Mouse (Mus musculus) forebrain, embryonic 11.5 days (tissue): ENCODE measurements around the gene Klhl29. TPM values are rescaled to one million over a fixed set of nuclear protein-coding genes. Genes with fewer than 3 reads are reported as not detected.

ENCODE experiments used
- ATAC-seq: fragments of 200-750 bp; cut with Nextera tagmentation; replicated peaks from 2 replicates; pipeline ENCODE4 v1.8.0; 2017; ENCODE audit warnings: moderate TSS enrichment; ENCODE audit not compliant: low FRiP score
- DNase-seq: peaks from one replicate; pipeline ENCODE4 v3.0.0-alpha.2; 2017; ENCODE audit warnings: low spot score
- H3K27ac ChIP-seq: fragments of 300-500 bp; sonication (generic); 2 replicates; pipeline ENCODE4 v1.5.1; 2014; ENCODE audit warnings: low read depth, low read length
- H3K27me3 ChIP-seq: fragments of 300-500 bp; sonication (generic); 2 replicates; pipeline ENCODE4 v1.6.1; 2014; ENCODE audit warnings: mild to moderate bottlenecking, low read length, mixed read lengths; ENCODE audit not compliant: control insufficient read depth, insufficient read depth
- H3K36me3 ChIP-seq: fragments of 300-500 bp; sonication (generic); 2 replicates; pipeline ENCODE4 v1.6.1; 2014; ENCODE audit warnings: mild to moderate bottlenecking, low read length, moderate library complexity, mixed read lengths; ENCODE audit not compliant: control insufficient read depth, insufficient read depth
- H3K4me1 ChIP-seq: fragments of 300-500 bp; sonication (generic); replicated peaks from 2 replicates; pipeline ENCODE4 v1.6.1; 2014; ENCODE audit warnings: low read length, mixed read lengths; ENCODE audit not compliant: control insufficient read depth, insufficient read depth
- H3K4me2 ChIP-seq: fragments of 300-500 bp; sonication (generic); 2 replicates; pipeline ENCODE4 v1.6.1; 2014; ENCODE audit warnings: low read depth, mild to moderate bottlenecking, low read length, moderate library complexity, mixed read lengths; ENCODE audit not compliant: severe bottlenecking
- H3K4me3 ChIP-seq: fragments of 300-500 bp; sonication (generic); 2 replicates; pipeline ENCODE4 v1.5.1; 2014; ENCODE audit warnings: low read depth, low read length
- H3K9ac ChIP-seq: fragments of 300-500 bp; sonication (generic); 2 replicates; pipeline ENCODE4 v1.6.1; 2014; ENCODE audit warnings: low read length
- H3K9me3 ChIP-seq: fragments of 300-500 bp; sonication (generic); 2 replicates; pipeline ENCODE4 v1.6.1; 2016; ENCODE audit warnings: low read length, mixed read lengths; ENCODE audit not compliant: control insufficient read depth
- WGBS: fragments of 180-500 bp; shearing (Covaris S2); extraction: QIAGEN DNeasy Blood & Tissue Kit; methylation state at CpG from one replicate; pipeline ENCODE4 v1.1.7; 2014; 5-methylcytosine and 5-hydroxymethylcytosine counted together
- polyA plus RNA-seq: library from polyadenylated mRNA; unstranded; fragments of >200 nt; fragmentation: Nextera tagmentation; extraction: Ambion mirVana; gene quantifications from 2 replicates; pipeline ENCODE4 v1.2.1, GENCODE M21; 2014

Klhl29 gene
- polyA plus RNA-seq, 1 experiment from 2014 or later: 3.8 TPM

- ATAC-seq (no peak), DNase-seq (no peak)
- Histone ChIP-seq H3K9ac (no peak overlapping the region), H3K4me2 (no peak overlapping the region), H3K27me3 (no peaks in the 10 kb centered on the region), H3K36me3 (no peaks in the 10 kb centered on the region), H3K4me3 (no peak overlapping the region), H3K4me1 (0 out of 2 replicates have a peak, but pooled peaks cover 1% of the 10 kb centered on the region), H3K9me3 (no peaks in the 10 kb centered on the region), H3K27ac (no peak overlapping the region)
- WGBS: 81% methylated on average over 5 of the region's 5 CpGs
These were observed 198.7 kb downstream of the Klhl29 start for GRCm38 (mm10) chr12:5176716-5177341.

- H3K9ac ChIP-seq: no peak overlapping the region
- no peak overlapping the region for H3K27ac ChIP-seq
- ATAC-seq (0 out of 2 replicates have a peak, but pooled peaks have one; percentile 36), DNase-seq (peak; percentile 53)
- H3K4me2 ChIP-seq: no peak overlapping the region
- H3K4me1 ChIP-seq: no peaks in the 10 kb centered on the region
- H3K27me3 ChIP-seq: no peaks in the 10 kb centered on the region
- no peaks in the 10 kb centered on the region for H3K9me3 ChIP-seq
- H3K36me3 ChIP-seq: no peaks in the 10 kb centered on the region
- no peak overlapping the region for H3K4me3 ChIP-seq
- WGBS: 61% methylated on average over 6 of the region's 6 CpGs
These were observed 209.3 kb downstream of the Klhl29 start for GRCm38 (mm10) chr12:5166141-5166540.

DNA sequence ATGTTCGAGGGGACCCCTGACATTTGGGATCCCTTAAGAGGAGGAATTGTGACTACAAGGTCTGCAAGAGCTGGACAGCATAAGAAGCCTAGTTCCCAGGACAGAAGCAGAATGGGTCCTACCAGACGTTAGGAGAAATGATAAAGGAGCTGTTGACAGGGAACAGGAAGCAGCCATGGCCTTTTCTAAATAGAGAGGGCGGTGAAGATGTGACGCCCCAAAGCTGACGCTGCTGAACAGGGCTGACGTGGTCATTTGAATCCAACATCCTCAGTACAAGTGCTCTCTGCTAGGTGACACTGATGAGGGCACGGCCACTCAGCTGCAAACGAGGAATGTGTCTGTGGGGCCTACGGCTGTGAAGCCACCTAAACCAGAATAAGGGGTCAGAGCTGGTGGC lies 210.1 kb downstream of the Klhl29 start:
- Histone ChIP-seq H3K4me1 (no peaks in the 10 kb centered on the region), H3K9me3 (no peaks in the 10 kb centered on the region), H3K9ac (no peak overlapping the region), H3K4me3 (no peak overlapping the region), H3K36me3 (no peaks in the 10 kb centered on the region), H3K27me3 (no peaks in the 10 kb centered on the region), H3K4me2 (no peak overlapping the region), H3K27ac (no peak overlapping the region)
- 80% methylated on average over 9 of the region's 9 CpGs for WGBS
- DNase-seq (no peak), ATAC-seq (no peak)

DNA sequence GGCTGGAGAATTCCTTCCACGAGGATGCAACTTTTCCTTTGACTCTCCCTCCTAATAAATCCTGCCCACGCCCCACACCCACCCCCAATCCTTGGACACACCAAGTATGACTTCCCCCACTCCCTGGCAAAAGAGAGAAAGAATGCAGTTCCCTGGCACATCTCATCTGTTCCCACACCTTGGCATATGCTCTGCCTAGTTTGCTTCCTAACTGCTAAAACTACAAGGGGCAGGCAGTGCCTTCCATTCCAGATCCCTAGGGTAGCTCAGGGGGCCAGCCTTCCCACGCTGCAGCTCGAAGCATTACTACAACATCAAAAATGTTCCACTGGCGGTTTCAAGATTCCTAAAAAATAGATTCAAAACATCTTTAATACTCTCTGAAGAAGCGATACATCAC lies 212.8 kb downstream of the Klhl29 start:
- no peaks in the 10 kb centered on the region for H3K4me1 ChIP-seq
- no peak overlapping the region for H3K9ac ChIP-seq
- WGBS: 90% methylated on average over 6 of the region's 6 CpGs
- ATAC-seq: no peak
- H3K27me3 ChIP-seq: no peaks in the 10 kb centered on the region
- no peaks in the 10 kb centered on the region for H3K9me3 ChIP-seq
- H3K4me2 ChIP-seq: no peak overlapping the region
- no peak overlapping the region for H3K4me3 ChIP-seq
- no peaks in the 10 kb centered on the region for H3K36me3 ChIP-seq
- no peak for DNase-seq
- no peak overlapping the region for H3K27ac ChIP-seq

- Histone ChIP-seq H3K9ac (no peak overlapping the region), H3K4me1 (no peaks in the 10 kb centered on the region), H3K27me3 (no peaks in the 10 kb centered on the region), H3K9me3 (no peaks in the 10 kb centered on the region), H3K36me3 (no peaks in the 10 kb centered on the region), H3K27ac (no peak overlapping the region), H3K4me2 (no peak overlapping the region), H3K4me3 (no peak overlapping the region)
- ATAC-seq (no peak), DNase-seq (no peak)
- 87% methylated on average over 4 of the region's 4 CpGs for WGBS
These were observed 213.9 kb downstream of the Klhl29 start for GRCm38 (mm10) chr12:5161631-5162030.

DNA sequence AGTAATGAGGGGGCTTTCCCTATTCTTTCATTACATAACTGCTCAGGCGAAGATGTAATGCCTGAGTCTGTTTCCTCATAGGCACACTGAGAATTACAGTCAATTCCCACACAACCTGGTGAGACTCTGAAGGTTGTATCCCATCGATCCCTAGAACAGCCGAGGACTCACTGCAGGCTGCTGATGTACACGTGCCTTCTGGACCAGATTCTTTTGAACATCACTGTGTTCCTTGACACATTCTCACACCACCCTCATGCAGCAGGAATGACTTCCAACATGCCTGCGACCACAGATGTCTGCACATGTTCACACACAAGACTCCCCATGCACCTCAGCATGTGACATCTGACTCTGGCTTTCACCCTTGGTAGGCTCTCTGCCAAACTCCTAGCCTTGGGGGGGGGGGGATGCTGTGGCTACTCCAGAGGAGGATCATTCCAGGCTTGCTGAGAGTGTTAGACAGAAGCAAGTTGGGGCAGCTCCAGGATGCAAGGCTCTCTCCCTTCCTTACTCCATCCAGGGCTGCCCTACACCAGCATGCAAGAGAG lies 217.5 kb downstream of the Klhl29 start:
- WGBS: 88% methylated on average over 5 of the region's 5 CpGs
- H3K27me3 ChIP-seq: no peaks in the 10 kb centered on the region
- no peaks in the 10 kb centered on the region for H3K9me3 ChIP-seq
- H3K4me2 ChIP-seq: no peak overlapping the region
- no peak for ATAC-seq
- no peaks in the 10 kb centered on the region for H3K36me3 ChIP-seq
- no peak for DNase-seq
- no peak overlapping the region for H3K27ac ChIP-seq
- no peak overlapping the region for H3K9ac ChIP-seq
- H3K4me3 ChIP-seq: no peak overlapping the region
- no peaks in the 10 kb centered on the region for H3K4me1 ChIP-seq

- H3K4me3 ChIP-seq: no peak overlapping the region
- H3K4me1 ChIP-seq: no peaks in the 10 kb centered on the region
- no peaks in the 10 kb centered on the region for H3K36me3 ChIP-seq
- WGBS: 90% methylated on average over 6 of the region's 6 CpGs
- H3K27ac ChIP-seq: no peak overlapping the region
- H3K4me2 ChIP-seq: no peak overlapping the region
- H3K9me3 ChIP-seq: no peaks in the 10 kb centered on the region
- no peaks in the 10 kb centered on the region for H3K27me3 ChIP-seq
- ATAC-seq (no peak), DNase-seq (no peak)
- H3K9ac ChIP-seq: no peak overlapping the region
These were observed 218.3 kb downstream of the Klhl29 start for GRCm38 (mm10) chr12:5157021-5157681.

GRCm38 (mm10) chr12:5155177-5155576 lies 220.3 kb downstream of the Klhl29 start:
- no peak overlapping the region for H3K4me2 ChIP-seq
- no peak for ATAC-seq
- no peak for DNase-seq
- no peak overlapping the region for H3K27ac ChIP-seq
- peaks cover 3% of the 10 kb centered on the region; the same call in 1 of the 2 replicates for H3K4me1 ChIP-seq
- 84% methylated on average over 3 of the region's 3 CpGs for WGBS
- H3K9me3 ChIP-seq: no peaks in the 10 kb centered on the region
- H3K9ac ChIP-seq: no peak overlapping the region
- no peaks in the 10 kb centered on the region for H3K27me3 ChIP-seq
- H3K4me3 ChIP-seq: no peak overlapping the region
- no peaks in the 10 kb centered on the region for H3K36me3 ChIP-seq
